Mouse (Mus musculus) urinary bladder, postnatal 25 days (tissue): Measurements from ENCODE around the gene Rpl37a.

Source experiments
- DNase-seq: peaks from one replicate; pipeline ENCODE4 v3.0.0; 2022; ENCODE audit warnings: low spot score

The Rpl37a gene

GRCm38 (mm10) chr1:72710753-72711653 is at the start of gene Rpl37a:
Gene Rpl37a (plus strand): TSS chr1:72711290.
- DNase-seq: peak; percentile 89

- DNase-seq: no peak
Observed at GRCm38 (mm10) chr1:72673070-72673469, 38.0 kb upstream of the Rpl37a start.

DNA sequence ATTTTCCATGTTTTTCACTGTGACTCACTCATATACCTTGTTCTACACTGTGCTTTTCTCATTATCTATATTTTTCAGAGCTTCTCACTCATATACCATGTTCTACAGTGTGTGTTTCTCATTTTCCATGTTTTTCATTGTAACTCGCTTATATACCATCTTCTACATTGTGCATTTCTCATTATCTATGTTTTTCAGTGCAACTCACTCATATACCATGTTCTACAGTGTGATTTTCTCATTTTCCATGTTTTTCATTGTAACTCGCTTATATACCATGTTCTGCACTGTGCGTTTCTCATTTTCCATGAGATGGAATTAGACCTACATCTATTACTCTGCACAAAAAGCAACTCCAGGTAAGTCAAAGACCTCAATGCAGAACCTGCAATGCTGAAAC is 14.8 kb upstream of the Rpl37a start:
- no peak for DNase-seq

DNA sequence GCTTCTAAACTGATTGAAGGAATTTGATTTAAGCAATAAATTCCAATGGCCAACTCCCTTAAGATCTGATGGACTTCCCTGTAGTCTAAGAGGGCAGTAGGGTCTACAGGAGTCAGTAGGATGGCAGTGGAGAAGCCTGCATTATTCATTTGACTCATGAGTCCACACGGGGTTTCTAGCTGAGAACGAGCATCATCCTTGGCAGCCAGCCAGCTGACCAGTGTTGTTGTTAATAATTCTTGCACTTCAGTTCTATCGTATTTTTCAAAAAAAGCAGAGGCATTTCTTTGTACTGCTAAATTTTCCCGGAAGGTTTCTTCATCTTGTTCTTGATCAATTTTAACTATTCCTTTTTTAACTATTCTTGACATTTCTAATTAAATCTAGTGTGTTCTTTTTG is 12.4 kb upstream of the Rpl37a start:
- no peak for DNase-seq

GRCm38 (mm10) chr1:72700479-72700878 is 10.6 kb upstream of the Rpl37a start, which contains the start of gene Ankar:
Gene Ankar (minus strand): TSS chr1:72700579.
- no peak for DNase-seq

DNA sequence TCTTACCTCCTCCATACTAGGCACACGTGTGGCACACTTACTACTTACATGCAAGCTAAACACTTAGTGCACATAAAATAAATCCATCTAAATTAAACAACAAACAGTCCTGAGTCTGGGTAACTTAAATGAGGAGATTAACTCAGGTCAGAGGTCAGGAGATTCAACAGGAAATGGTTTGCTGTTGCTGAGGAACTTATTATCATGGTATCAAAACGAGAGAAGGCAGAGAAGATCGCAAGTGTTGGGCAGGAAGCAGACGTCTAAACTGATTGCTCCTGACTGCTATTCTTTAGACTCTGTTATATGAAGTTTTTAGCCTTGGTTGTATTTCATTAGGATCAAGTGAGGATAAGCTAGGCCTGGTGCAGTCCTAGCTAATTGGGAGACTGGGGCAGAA is 3.6 kb upstream of the Rpl37a start:
- no peak for DNase-seq

GRCm38 (mm10) chr1:72711684-72712083 is 594 bp downstream of the Rpl37a start:
- no peak for DNase-seq

DNA sequence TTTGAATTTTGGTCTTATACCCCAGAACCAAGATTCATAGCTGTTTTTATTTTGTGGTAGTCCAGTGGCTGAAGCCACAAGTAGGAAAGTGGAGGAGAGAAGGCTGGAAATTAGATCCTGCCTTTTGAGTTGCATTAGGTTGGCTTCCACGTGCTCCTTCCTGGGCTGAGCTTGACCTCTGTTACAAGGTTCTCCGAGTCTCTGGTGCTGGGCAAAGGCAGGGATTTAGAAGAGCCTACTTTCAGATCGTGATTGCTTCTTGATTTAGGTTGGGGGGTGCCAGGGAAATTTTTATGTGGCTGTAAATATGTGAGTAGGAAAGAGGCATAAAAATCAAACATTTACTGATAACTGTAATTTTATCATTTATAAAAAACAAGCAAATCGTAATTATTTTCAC is 3.5 kb downstream of the Rpl37a start:
- no peak for DNase-seq

DNA sequence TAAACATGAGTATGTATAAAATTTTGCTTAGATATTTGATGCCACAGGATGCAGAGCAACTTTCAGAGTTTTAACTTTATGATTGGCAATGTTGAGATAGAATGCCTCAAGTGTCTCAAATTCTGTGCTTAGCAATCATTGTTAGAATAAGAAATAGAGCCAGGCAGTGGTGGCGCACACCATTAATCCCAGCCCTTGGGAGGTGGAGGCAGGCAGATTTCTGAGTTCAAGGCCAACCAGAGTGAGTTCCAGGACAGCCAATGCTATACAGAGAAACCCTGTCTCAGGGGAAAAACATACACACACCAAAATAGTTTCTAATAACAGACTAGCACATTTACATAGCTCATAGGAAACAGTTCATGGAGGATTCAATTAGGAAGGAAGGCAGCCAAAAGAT is 4.0 kb downstream of the Rpl37a start:
- DNase-seq: no peak

GRCm38 (mm10) chr1:72715593-72716361 is 4.7 kb downstream of the Rpl37a start:
- DNase-seq: no peak

DNA sequence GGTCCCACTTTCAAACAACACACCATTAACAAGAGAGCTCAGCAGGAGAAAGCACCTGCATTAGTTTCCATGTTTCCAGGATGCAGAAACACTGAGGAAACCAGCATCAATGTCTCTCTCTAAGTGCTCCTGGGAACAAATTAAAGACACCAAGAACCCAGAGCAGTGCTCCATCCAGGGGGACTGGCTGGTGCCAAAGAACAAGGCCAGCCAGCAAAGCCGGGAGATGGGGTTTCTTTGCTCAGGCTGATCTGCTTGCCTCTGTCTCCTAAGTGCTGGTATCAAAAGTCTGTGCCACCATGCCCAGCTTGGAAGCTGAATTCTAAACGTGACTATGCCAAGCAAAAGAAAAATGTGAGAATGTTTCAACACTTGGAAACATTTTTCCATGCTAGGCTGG is 5.3 kb downstream of the Rpl37a start:
- no peak for DNase-seq

DNA sequence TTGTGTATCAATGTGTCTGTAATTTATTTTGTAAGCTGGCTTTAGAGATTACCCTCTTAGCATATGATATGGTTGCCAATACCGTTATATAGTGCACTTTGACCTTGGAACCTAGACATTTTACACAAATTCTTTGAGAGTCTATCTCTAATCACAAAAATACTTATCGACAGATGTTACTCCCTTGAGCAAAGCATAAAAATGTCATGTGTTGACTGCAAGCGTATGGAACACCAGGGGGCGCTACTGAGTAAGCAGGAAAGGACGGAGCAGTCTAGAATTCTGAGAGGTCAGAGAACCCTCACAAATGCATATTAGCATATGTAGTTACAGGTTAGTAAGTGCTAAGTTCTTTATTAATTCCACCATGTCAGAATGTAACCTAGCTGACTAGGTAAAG is 5.8 kb downstream of the Rpl37a start:
- peak; percentile 85 for DNase-seq

DNA sequence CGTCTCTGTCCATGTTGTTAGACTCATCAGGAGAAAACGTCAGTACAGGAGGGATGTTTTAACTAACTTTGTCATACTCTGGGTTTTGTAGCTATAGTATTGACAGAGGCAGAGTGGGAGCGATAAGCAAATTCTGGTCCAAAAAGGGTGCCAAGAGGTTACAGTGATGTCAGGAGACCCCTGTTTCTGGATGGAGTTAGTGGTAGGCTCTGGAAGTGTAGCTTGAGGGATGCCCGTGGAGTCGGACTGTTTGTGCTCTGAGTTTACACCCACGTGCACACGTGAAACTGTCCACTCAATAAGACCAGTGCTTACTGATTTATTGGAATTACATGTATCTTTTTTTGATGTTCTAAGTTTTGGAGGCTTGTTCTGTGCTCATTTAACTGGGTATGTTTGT is 6.5 kb downstream of the Rpl37a start:
- no peak for DNase-seq

DNA sequence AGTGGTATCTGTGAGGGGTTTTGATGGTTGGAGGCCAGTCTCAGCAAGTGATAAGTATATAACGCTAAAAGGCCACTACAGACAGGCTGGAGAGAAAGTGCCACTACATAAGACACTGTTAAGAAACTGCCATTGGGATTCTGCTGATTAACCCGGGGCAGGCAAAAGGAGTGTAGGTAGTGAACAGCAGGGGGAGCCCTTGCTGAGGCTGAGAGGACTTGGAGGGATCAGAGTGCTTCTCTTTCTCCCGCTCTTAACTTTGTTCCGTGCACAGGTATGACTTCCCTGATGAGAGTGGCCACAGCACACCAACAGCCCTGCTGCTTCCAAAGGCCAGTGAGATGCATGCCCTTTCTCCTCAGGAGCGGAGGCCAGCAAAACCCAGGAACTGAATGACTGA is 7.8 kb downstream of the Rpl37a start:
- DNase-seq: peak; percentile 63

DNA sequence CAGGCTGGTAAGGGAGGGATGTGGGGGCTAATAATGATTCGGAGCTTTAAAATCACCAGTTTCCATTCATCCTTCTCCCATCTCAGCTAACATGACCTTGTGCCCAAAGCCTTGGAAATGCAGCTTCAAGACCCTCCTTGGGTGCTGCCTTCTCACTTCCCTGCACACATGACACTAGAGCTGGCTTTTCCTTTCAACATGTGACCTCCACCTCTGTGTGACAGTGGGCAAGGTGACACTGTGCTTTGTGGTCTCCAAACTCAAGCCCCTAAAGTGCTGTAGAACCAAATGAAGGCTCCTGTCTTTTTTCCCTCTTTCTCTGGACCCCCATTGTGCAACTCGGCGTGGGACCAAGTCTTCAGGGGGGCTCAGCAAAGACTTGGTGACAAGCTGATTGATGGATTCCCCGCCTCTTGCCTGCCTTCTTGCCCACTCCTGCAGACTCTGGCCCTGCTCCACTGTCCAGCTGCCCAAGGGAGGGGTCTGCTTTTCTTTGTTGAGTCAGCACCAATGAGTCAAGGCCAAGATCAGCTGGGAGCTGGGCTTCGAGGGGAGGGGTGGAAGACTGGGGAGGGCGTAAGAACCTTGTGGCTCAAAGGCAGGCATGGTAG is 9.1 kb downstream of the Rpl37a start:
- DNase-seq: no peak

- DNase-seq: no peak
Observed at GRCm38 (mm10) chr1:72722646-72723045, 11.6 kb downstream of the Rpl37a start.

- DNase-seq: no peak
Observed at GRCm38 (mm10) chr1:72724354-72724753, 13.3 kb downstream of the Rpl37a start.

GRCm38 (mm10) chr1:72725941-72726340 is 14.9 kb downstream of the Rpl37a start:
- DNase-seq: no peak

DNA sequence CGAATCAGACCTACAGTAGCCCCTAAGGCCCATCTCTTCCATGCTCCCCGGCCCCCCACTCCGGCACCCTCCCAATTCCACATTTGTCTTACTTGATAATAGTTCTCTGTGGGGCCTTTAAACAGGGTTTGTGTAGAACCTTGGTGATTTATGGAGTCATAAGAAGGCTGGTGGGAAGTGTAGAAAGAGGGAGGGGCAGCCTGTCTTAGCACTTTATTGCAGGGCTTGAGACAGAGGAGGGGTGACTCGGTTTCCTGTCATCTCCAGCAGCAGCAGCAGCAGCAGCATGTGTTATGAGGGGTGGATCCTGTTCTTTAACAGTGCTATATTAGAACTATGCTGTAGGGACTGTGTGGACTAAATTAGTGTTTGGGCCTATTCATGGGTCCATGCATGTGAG is 17.7 kb downstream of the Rpl37a start:
- no peak for DNase-seq

GRCm38 (mm10) chr1:72730126-72730525 is 19.0 kb downstream of the Rpl37a start:
- DNase-seq: no peak

- DNase-seq: no peak
Observed at GRCm38 (mm10) chr1:72733191-72733691, 22.2 kb downstream of the Rpl37a start.

GRCm38 (mm10) chr1:72736397-72737125 is 25.5 kb downstream of the Rpl37a start:
- no peak for DNase-seq
